7 mouse cellular contexts compared by ENCODE assay signal in genomic region chr16:78452303-78452702, GRCm38 (mm10).
DNase-seq lines count a peak whose midpoint lies in the region; ATAC-seq and TF ChIP-seq lines count a peak whose summit lies in the region.

No protein-coding gene starts in this region.

- no peaks in the 10 kb centered on the region for H3K36me3 ChIP-seq in limb, embryonic 11.5 days (ENCODE audit: control insufficient read depth, insufficient read depth, low read length)
- H3K36me3 ChIP-seq in limb, embryonic 10.5 days: no peaks in the 10 kb centered on the region
- no peaks in the 10 kb centered on the region for H3K36me3 ChIP-seq in MEL (ENCODE audit: control insufficient read depth in 1 of 2, insufficient read depth in 2 of 2, low read length in 2 of 2)
- no peaks in the 10 kb centered on the region for H3K36me3 ChIP-seq in forebrain, embryonic 15.5 days

- no peak for TF ChIP-seq POLR2A in MEL (IDR thresholded peaks at IDR 0.05; ENCODE audit: control insufficient read depth in 1 of 2, insufficient read depth in 1 of 2, low read depth in 1 of 2, low read length in 2 of 2, poor library complexity in 1 of 2)

- peak; percentile 65 for TF ChIP-seq RAD21 in MEL (IDR thresholded peaks at IDR 0.05; ENCODE audit: low read depth, low read length)

- no peaks in the 10 kb centered on the region for H3K4me1 ChIP-seq in limb, embryonic 11.5 days (ENCODE audit: control insufficient read depth, insufficient read depth, low read length)
- no peaks in the 10 kb centered on the region for H3K4me1 ChIP-seq in limb, embryonic 10.5 days
- no peaks in the 10 kb centered on the region for H3K4me1 ChIP-seq in MEL (ENCODE audit: control insufficient read depth in 1 of 2, insufficient read depth in 2 of 2, low read length in 2 of 2)
- no peaks in the 10 kb centered on the region for H3K4me1 ChIP-seq in forebrain, embryonic 15.5 days

- TF ChIP-seq CTCF in MEL (IDR thresholded peaks at IDR 0.05 in 2 of 3, conservative IDR thresholded peaks at IDR 0.05 in 1 of 3; ENCODE audit: control insufficient read depth in 1 of 3, insufficient read depth in 1 of 3, low read depth in 2 of 3, low read length in 3 of 3, poor library complexity in 1 of 3, severe bottlenecking in 1 of 3): peak; percentile 19 to 65 (median 36); a peak in 3 of 6 replicates

- DNase-seq in limb, embryonic 11.5 days (ENCODE audit: low spot score): peak; percentile 58
- DNase-seq in limb, embryonic 10.5 days (ENCODE audit: low spot score): no peak
- DNase-seq in MEL (ENCODE audit: low read depth, low spot score): peak; percentile 74
- DNase-seq in brain, embryonic 18.5 days (ENCODE audit: low read depth, low spot score): peak; percentile 64
- DNase-seq in left cerebral cortex, postnatal 14 days (ENCODE audit: low spot score in 2 of 2): peak; percentile 72 to 75
- DNase-seq in retina, embryonic 14.5 days (ENCODE audit: low spot score): peak; percentile 94

- no peak for TF ChIP-seq EP300 in MEL (IDR thresholded peaks at IDR 0.05; ENCODE audit: low read depth in 1 of 2, low read length in 2 of 2)

- H3K27me3 ChIP-seq in limb, embryonic 11.5 days (ENCODE audit: control insufficient read depth, insufficient read depth, low read length): no peaks in the 10 kb centered on the region
- H3K27me3 ChIP-seq in limb, embryonic 10.5 days (ENCODE audit: low read depth, poor library complexity, severe bottlenecking): no peaks in the 10 kb centered on the region
- H3K27me3 ChIP-seq in MEL (ENCODE audit: control insufficient read depth in 1 of 2, insufficient read depth in 2 of 2, low read length in 2 of 2): no peaks in the 10 kb centered on the region
- H3K27me3 ChIP-seq in forebrain, embryonic 15.5 days: no peaks in the 10 kb centered on the region

- 18% methylated on average over 10 of the region's 10 CpGs for WGBS in limb, embryonic 11.5 days
- WGBS in limb, embryonic 10.5 days: 24% methylated on average over 10 of the region's 10 CpGs
- 4% methylated on average over 10 of the region's 10 CpGs for WGBS in forebrain, embryonic 15.5 days

- H3K79me2 ChIP-seq in MEL (ENCODE audit: control insufficient read depth, insufficient read depth, low read length, poor library complexity): no peaks in the 10 kb centered on the region

- H3K9ac ChIP-seq in limb, embryonic 11.5 days (ENCODE audit: low read length): no peak overlapping the region
- no peak overlapping the region for H3K9ac ChIP-seq in MEL (ENCODE audit: control insufficient read depth, low read depth, low read length, poor library complexity, severe bottlenecking)
- H3K9ac ChIP-seq in forebrain, embryonic 15.5 days (replicated peaks): no peak overlapping the region

- intact Hi-C loops in left cerebral cortex, postnatal 14 days (cut with DNase I): loop anchor here (2.0 to 5.0 kb wide), 3 partner anchors 125 to 500 kb away; partner anchors contain the start of gene D16Ertd472e

- no peak overlapping the region for H3K4me2 ChIP-seq in limb, embryonic 11.5 days (ENCODE audit: low read depth, severe bottlenecking)
- no peak overlapping the region for H3K4me2 ChIP-seq in forebrain, embryonic 15.5 days (replicated peaks)

- ATAC-seq in limb, embryonic 11.5 days (ENCODE audit: insufficient number of reproducible peaks, low FRiP score, low TSS enrichment, low read depth): no peak
- ATAC-seq in forebrain, embryonic 15.5 days (replicated peaks): 0 out of 2 replicates have a peak, but pooled peaks have one; percentile 59

- no peak overlapping the region for H3K27ac ChIP-seq in limb, embryonic 11.5 days (replicated peaks; ENCODE audit: low read depth, low read length)
- H3K27ac ChIP-seq in limb, embryonic 10.5 days: no peak overlapping the region
- H3K27ac ChIP-seq in MEL (ENCODE audit: control insufficient read depth, low read depth, low read length): no peak overlapping the region
- no peak overlapping the region for H3K27ac ChIP-seq in forebrain, embryonic 15.5 days (replicated peaks)

- no peaks in the 10 kb centered on the region for H3K9me3 ChIP-seq in limb, embryonic 11.5 days (ENCODE audit: control insufficient read depth, low read length)
- H3K9me3 ChIP-seq in limb, embryonic 10.5 days (replicated peaks): no peaks in the 10 kb centered on the region; the same call in 1 of the 2 replicates
- no peaks in the 10 kb centered on the region for H3K9me3 ChIP-seq in MEL (replicated peaks; ENCODE audit: insufficient read depth, low read length)
- H3K9me3 ChIP-seq in forebrain, embryonic 15.5 days: no peaks in the 10 kb centered on the region

- H3K4me3 ChIP-seq in limb, embryonic 11.5 days (ENCODE audit: low read depth, low read length): no peak overlapping the region
- no peak overlapping the region for H3K4me3 ChIP-seq in limb, embryonic 10.5 days
- H3K4me3 ChIP-seq in MEL (ENCODE audit: control insufficient read depth in 1 of 2, insufficient read depth in 1 of 2, low read depth in 2 of 2, low read length in 2 of 2): no peak overlapping the region
- no peak overlapping the region for H3K4me3 ChIP-seq in forebrain, embryonic 15.5 days

TF ChIP-seq in MEL, 35 proteins besides CTCF, POLR2A, EP300 and RAD21:
- TF ChIP-seq TCF12 (IDR thresholded peaks at IDR 0.05; ENCODE audit: low read depth, low read length) (no peak), NELFE (IDR thresholded peaks at IDR 0.05; ENCODE audit: low read depth, low read length) (no peak), GABPA (IDR thresholded peaks at IDR 0.05; ENCODE audit: low read depth, low read length) (no peak), MYC (IDR thresholded peaks at IDR 0.05; ENCODE audit: low read depth, low read length) (no peak), JUND (IDR thresholded peaks at IDR 0.05; ENCODE audit: low read depth, low read length) (no peak), ZC3H11A (IDR thresholded peaks at IDR 0.05; ENCODE audit: low read depth, low read length) (peak; percentile 65; the same call in 1 of the 2 replicates), SMC3 (IDR thresholded peaks at IDR 0.05; ENCODE audit: low read depth, low read length) (peak; percentile 66)
